Mouse (Mus musculus) lung, postnatal 0 days (tissue): Measurements from ENCODE around the gene Drosha. TPM values are rescaled to one million over a fixed set of nuclear protein-coding genes. Genes with fewer than 3 reads are reported as not detected.

Experiments used
- ATAC-seq: fragments of 200-750 bp; cut with Nextera tagmentation; 2 replicates; pipeline ENCODE4 v1.8.0; 2017; ENCODE audit warnings: moderate library complexity
- DNase-seq: peaks from one replicate; pipeline ENCODE4 v3.0.0-alpha.2; 2016; ENCODE audit warnings: low spot score
- H3K27ac ChIP-seq: fragments of 300-500 bp; sonication (generic); 2 replicates; pipeline ENCODE4 v1.5.1; 2014; ENCODE audit warnings: antibody characterized with exemption, mild to moderate bottlenecking, low read length, mixed read lengths
- H3K27me3 ChIP-seq: fragments of 300-500 bp; sonication (generic); replicated peaks from 2 replicates; pipeline ENCODE4 v1.6.1; 2014; ENCODE audit warnings: low read length, mixed read lengths; ENCODE audit not compliant: insufficient read depth
- H3K36me3 ChIP-seq: fragments of 300-500 bp; sonication (generic); 2 replicates; pipeline ENCODE4 v1.6.1; 2014; ENCODE audit warnings: low read length, mixed read lengths; ENCODE audit not compliant: insufficient read depth
- H3K4me1 ChIP-seq: fragments of 300-500 bp; sonication (generic); 2 replicates; pipeline ENCODE4 v1.6.1; 2014; ENCODE audit warnings: antibody characterized with exemption, low read depth, low read length, mixed read lengths; ENCODE audit not compliant: insufficient read depth
- H3K4me2 ChIP-seq: fragments of 300-500 bp; sonication (generic); replicated peaks from 2 replicates; pipeline ENCODE4 v1.6.1; 2014; ENCODE audit warnings: low read depth, mild to moderate bottlenecking, low read length, moderate library complexity, mixed read lengths
- H3K4me3 ChIP-seq: fragments of 300-500 bp; sonication (generic); 2 replicates; pipeline ENCODE4 v1.5.1; 2014; ENCODE audit warnings: low read depth, low read length
- H3K9ac ChIP-seq: fragments of 300-500 bp; sonication (generic); replicated peaks from 2 replicates; pipeline ENCODE4 v1.6.1; 2014; ENCODE audit warnings: low read depth, mild to moderate bottlenecking
- H3K9me3 ChIP-seq: fragments of 300-500 bp; sonication (generic); 2 replicates; pipeline ENCODE4 v1.6.1; 2016; ENCODE audit warnings: low read length, mixed read lengths
- CTCF ChIP-seq: IDR thresholded peaks from 2 replicates; pipeline ENCODE4 v1.5.1; 2016; ENCODE audit warnings: antibody characterized with exemption, mild to moderate bottlenecking
- EP300 ChIP-seq: IDR thresholded peaks from 2 replicates; pipeline ENCODE4 v1.6.1; 2016; ENCODE audit warnings: antibody characterized with exemption, mild to moderate bottlenecking, control low read depth
- WGBS: fragments of 180-500 bp; shearing (Covaris S2); extraction: QIAGEN DNeasy Blood & Tissue Kit; methylation state at CpG from one replicate; pipeline ENCODE4 v1.1.7; 2014; 5-methylcytosine and 5-hydroxymethylcytosine counted together
- polyA plus RNA-seq: library from polyadenylated mRNA; unstranded; fragments of >200 nt; fragmentation: Nextera tagmentation; extraction: Ambion mirVana; gene quantifications from 2 replicates; pipeline ENCODE4 v1.2.1, GENCODE M21; 2015

The Drosha gene
- polyA plus RNA-seq, 1 experiment from 2014 or later = 9.7 TPM

- Histone ChIP-seq H3K36me3 (no peaks in the 10 kb centered on the region; the same call in 1 of the 2 replicates), H3K4me1 (no peaks in the 10 kb centered on the region), H3K9me3 (no peaks in the 10 kb centered on the region), H3K9ac (peak overlapping the region; percentile 66), H3K4me2 (peak overlapping the region; percentile 85), H3K4me3 (peak overlapping the region; percentile 64), H3K27ac (no peak overlapping the region), H3K27me3 (no peaks in the 10 kb centered on the region)
- DNase-seq (peak; percentile 57), ATAC-seq (peak; percentile 20)
- no peak for TF ChIP-seq EP300
- peak; percentile 18 for TF ChIP-seq CTCF
- 1% methylated on average over 31 of the region's 31 CpGs for WGBS
These were observed 350 bp downstream of the Drosha start for GRCm38 (mm10) chr15:12824965-12825364.

GRCm38 (mm10) chr15:12825408-12825807 lies 793 bp downstream of the Drosha start:
- no peak overlapping the region for H3K27ac ChIP-seq
- H3K4me1 ChIP-seq = no peaks in the 10 kb centered on the region
- no peaks in the 10 kb centered on the region for H3K36me3 ChIP-seq
- H3K4me2 ChIP-seq = peak overlapping the region; percentile 85
- DNase-seq (no peak), ATAC-seq (no peak)
- H3K27me3 ChIP-seq = no peaks in the 10 kb centered on the region
- H3K9me3 ChIP-seq = no peaks in the 10 kb centered on the region
- no peak for TF ChIP-seq EP300
- no peak for TF ChIP-seq CTCF
- 0 out of 2 replicates have a peak overlapping the region, but pooled peaks have one; percentile 66 for H3K9ac ChIP-seq
- WGBS = 58% methylated on average over 12 of the region's 12 CpGs
- H3K4me3 ChIP-seq = peak overlapping the region; percentile 64

DNA sequence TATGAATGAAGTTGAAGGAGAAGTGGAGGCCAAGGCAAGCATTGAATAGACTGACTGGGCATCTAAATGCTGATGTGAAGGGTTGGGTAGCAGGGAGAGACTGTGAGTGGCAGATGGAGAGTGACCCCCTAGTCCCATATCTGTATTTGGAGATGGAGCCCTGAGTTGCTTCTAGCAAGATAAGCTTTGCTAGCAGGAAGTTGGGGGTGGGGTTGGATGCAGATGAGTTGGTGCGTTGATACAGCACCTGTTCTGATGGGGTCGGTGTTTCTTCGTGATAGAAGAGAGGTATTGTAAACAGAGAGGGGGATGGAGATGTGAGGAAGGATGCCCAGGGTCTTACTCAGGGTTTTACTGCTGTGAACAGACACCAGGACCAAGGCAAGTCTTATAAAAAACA lies 5.3 kb downstream of the Drosha start:
- no peak for TF ChIP-seq CTCF
- no peak for TF ChIP-seq EP300
- H3K27ac ChIP-seq = no peak overlapping the region
- H3K9ac ChIP-seq = no peak overlapping the region
- no peaks in the 10 kb centered on the region for H3K4me1 ChIP-seq
- peaks cover 5% of the 10 kb centered on the region; the same call in 1 of the 2 replicates for H3K36me3 ChIP-seq
- ATAC-seq (no peak), DNase-seq (no peak)
- H3K9me3 ChIP-seq = no peaks in the 10 kb centered on the region
- WGBS = 96% methylated on average over 3 of the region's 3 CpGs
- no peak overlapping the region for H3K4me3 ChIP-seq
- no peaks in the 10 kb centered on the region for H3K27me3 ChIP-seq
- H3K4me2 ChIP-seq = no peak overlapping the region

GRCm38 (mm10) chr15:12832599-12832998 lies 8.0 kb downstream of the Drosha start:
- no peaks in the 10 kb centered on the region for H3K9me3 ChIP-seq
- H3K4me3 ChIP-seq = no peak overlapping the region
- peaks cover 13% of the 10 kb centered on the region; the same call in 1 of the 2 replicates for H3K36me3 ChIP-seq
- no peak overlapping the region for H3K27ac ChIP-seq
- TF ChIP-seq EP300 (no peak), CTCF (no peak)
- DNase-seq (no peak), ATAC-seq (no peak)
- WGBS = 92% methylated on average over 4 of the region's 4 CpGs
- H3K27me3 ChIP-seq = no peaks in the 10 kb centered on the region
- H3K4me1 ChIP-seq = no peaks in the 10 kb centered on the region
- no peak overlapping the region for H3K9ac ChIP-seq
- no peak overlapping the region for H3K4me2 ChIP-seq

GRCm38 (mm10) chr15:12833385-12833784 lies 8.8 kb downstream of the Drosha start:
- TF ChIP-seq CTCF = no peak
- TF ChIP-seq EP300 = no peak
- Histone ChIP-seq H3K27ac (no peak overlapping the region), H3K4me2 (no peak overlapping the region), H3K9me3 (no peaks in the 10 kb centered on the region), H3K4me1 (no peaks in the 10 kb centered on the region), H3K9ac (no peak overlapping the region), H3K27me3 (no peaks in the 10 kb centered on the region), H3K4me3 (no peak overlapping the region), H3K36me3 (peaks cover 21% of the 10 kb centered on the region; the same call in 1 of the 2 replicates)
- ATAC-seq (no peak), DNase-seq (no peak)
- WGBS = 93% methylated on average over 30 of the region's 31 CpGs

DNA sequence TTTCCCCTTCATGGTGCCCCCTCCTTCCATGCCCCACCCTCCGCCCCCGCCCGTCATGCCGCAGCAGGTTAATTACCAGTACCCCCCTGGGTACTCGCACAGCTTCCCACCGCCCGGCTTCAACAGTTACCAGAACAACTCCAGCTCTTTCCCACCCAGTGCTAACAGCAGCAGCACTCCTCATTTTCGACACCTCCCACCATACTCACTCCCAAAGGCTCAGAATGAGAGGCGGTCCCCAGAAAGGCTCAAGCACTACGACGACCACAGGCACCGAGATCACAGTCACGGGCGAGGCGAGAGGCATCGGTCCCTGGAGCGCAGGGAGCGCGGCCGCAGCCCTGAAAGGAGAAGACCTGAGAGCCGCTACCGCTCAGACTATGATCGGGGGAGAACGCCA lies 9.6 kb downstream of the Drosha start:
- H3K4me1 ChIP-seq = no peaks in the 10 kb centered on the region
- DNase-seq (no peak), ATAC-seq (no peak)
- H3K27ac ChIP-seq = no peak overlapping the region
- no peak for TF ChIP-seq EP300
- no peak for TF ChIP-seq CTCF
- no peak overlapping the region for H3K4me2 ChIP-seq
- no peaks in the 10 kb centered on the region for H3K27me3 ChIP-seq
- H3K36me3 ChIP-seq = peaks cover 21% of the 10 kb centered on the region; the same call in 1 of the 2 replicates
- WGBS = 94% methylated on average over 24 of the region's 24 CpGs
- no peak overlapping the region for H3K9ac ChIP-seq
- no peak overlapping the region for H3K4me3 ChIP-seq
- H3K9me3 ChIP-seq = no peaks in the 10 kb centered on the region

- H3K36me3 ChIP-seq = peaks cover 32% of the 10 kb centered on the region; the same call in 1 of the 2 replicates
These were observed 16.1 kb downstream of the Drosha start for GRCm38 (mm10) chr15:12840737-12841136.

More at GRCm38 (mm10) chr15:12840737-12841136, 16.1 kb downstream of the Drosha start:
- H3K9me3 ChIP-seq = no peaks in the 10 kb centered on the region
- 84% methylated on average over 11 of the region's 11 CpGs for WGBS
- H3K4me3 ChIP-seq = no peak overlapping the region
- no peaks in the 10 kb centered on the region for H3K27me3 ChIP-seq
- H3K27ac ChIP-seq = no peak overlapping the region
- no peak for ATAC-seq
- no peak for DNase-seq
- H3K4me2 ChIP-seq = no peak overlapping the region
- TF ChIP-seq CTCF = no peak
- TF ChIP-seq EP300 = no peak
- no peaks in the 10 kb centered on the region for H3K4me1 ChIP-seq
- no peak overlapping the region for H3K9ac ChIP-seq
